Mouse (Mus musculus): Measurements from ENCODE around the gene Glis1. TPM values are rescaled to one million over a fixed set of nuclear protein-coding genes. Genes with fewer than 3 reads are reported as not detected.

The Glis1 gene
- polyA plus RNA-seq, 1 experiment from 2014 or later, result 6.3 TPM

GRCm38 (mm10) chr4:107539021-107539420, 104.6 kb downstream of the Glis1 start:
- Histone ChIP-seq H3K4me2 (replicated peaks; ENCODE audit: low read depth, low read length) (no peak overlapping the region), H3K4me1 (replicated peaks; ENCODE audit: control insufficient read depth, insufficient read depth, low read length) (no peaks in the 10 kb centered on the region), H3K27ac (ENCODE audit: low read depth, low read length) (no peak overlapping the region), H3K4me3 (ENCODE audit: low read depth, low read length) (no peak overlapping the region), H3K36me3 (ENCODE audit: control insufficient read depth, insufficient read depth, low read length) (no peaks in the 10 kb centered on the region), H3K27me3 (ENCODE audit: control insufficient read depth, insufficient read depth, low read length) (no peaks in the 10 kb centered on the region), H3K9ac (ENCODE audit: low read depth, low read length) (no peak overlapping the region), H3K9me3 (ENCODE audit: control insufficient read depth, low read length) (no peaks in the 10 kb centered on the region)
- 75% methylated on average over 3 of the region's 3 CpGs for WGBS
- no peak for ATAC-seq (ENCODE audit: low FRiP score)
- no peak for DNase-seq (ENCODE audit: low spot score)

DNA sequence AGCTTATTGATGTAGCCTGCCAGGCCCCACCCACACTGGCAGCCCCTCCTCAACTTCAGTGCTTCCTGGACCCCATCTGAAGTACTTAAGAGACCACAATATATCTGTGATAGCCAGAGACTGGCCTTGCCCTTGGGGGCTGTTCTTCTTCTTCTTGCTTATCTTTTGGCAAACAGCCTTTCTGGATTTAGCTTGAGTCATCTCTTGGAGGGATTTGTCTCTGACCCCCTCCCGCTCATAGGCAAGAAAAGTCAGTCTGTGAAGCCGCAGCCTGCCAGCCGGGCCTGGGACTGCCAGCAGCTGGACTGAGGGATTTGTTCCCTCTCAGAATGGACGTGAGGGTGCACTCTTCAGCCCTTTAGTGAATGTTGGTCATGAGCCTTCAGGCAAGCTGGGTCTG, 107.4 kb downstream of the Glis1 start:
- no peaks in the 10 kb centered on the region for H3K4me1 ChIP-seq (replicated peaks; ENCODE audit: control insufficient read depth, insufficient read depth, low read length)
- no peak overlapping the region for H3K4me3 ChIP-seq (ENCODE audit: low read depth, low read length)
- ATAC-seq (ENCODE audit: low FRiP score) (no peak), DNase-seq (ENCODE audit: low spot score) (no peak)
- WGBS, result 78% methylated on average over 4 of the region's 4 CpGs
- H3K36me3 ChIP-seq (ENCODE audit: control insufficient read depth, insufficient read depth, low read length), result no peaks in the 10 kb centered on the region
- no peaks in the 10 kb centered on the region for H3K9me3 ChIP-seq (ENCODE audit: control insufficient read depth, low read length)
- no peaks in the 10 kb centered on the region for H3K27me3 ChIP-seq (ENCODE audit: control insufficient read depth, insufficient read depth, low read length)
- H3K4me2 ChIP-seq (replicated peaks; ENCODE audit: low read depth, low read length), result no peak overlapping the region
- no peak overlapping the region for H3K27ac ChIP-seq (ENCODE audit: low read depth, low read length)
- H3K9ac ChIP-seq (ENCODE audit: low read depth, low read length), result no peak overlapping the region

- Histone ChIP-seq H3K9me3 (ENCODE audit: control insufficient read depth, low read length) (no peaks in the 10 kb centered on the region), H3K36me3 (ENCODE audit: control insufficient read depth, insufficient read depth, low read length) (no peaks in the 10 kb centered on the region), H3K9ac (ENCODE audit: low read depth, low read length) (no peak overlapping the region), H3K4me3 (ENCODE audit: low read depth, low read length) (no peak overlapping the region), H3K4me1 (replicated peaks; ENCODE audit: control insufficient read depth, insufficient read depth, low read length) (no peaks in the 10 kb centered on the region), H3K27ac (ENCODE audit: low read depth, low read length) (no peak overlapping the region), H3K4me2 (replicated peaks; ENCODE audit: low read depth, low read length) (no peak overlapping the region), H3K27me3 (ENCODE audit: control insufficient read depth, insufficient read depth, low read length) (no peaks in the 10 kb centered on the region)
- DNase-seq (ENCODE audit: low spot score), result no peak
- WGBS, result 78% methylated on average over 5 of the region's 5 CpGs
- no peak for ATAC-seq (ENCODE audit: low FRiP score)
These were observed 110.5 kb downstream of the Glis1 start for GRCm38 (mm10) chr4:107544843-107545242.

DNA sequence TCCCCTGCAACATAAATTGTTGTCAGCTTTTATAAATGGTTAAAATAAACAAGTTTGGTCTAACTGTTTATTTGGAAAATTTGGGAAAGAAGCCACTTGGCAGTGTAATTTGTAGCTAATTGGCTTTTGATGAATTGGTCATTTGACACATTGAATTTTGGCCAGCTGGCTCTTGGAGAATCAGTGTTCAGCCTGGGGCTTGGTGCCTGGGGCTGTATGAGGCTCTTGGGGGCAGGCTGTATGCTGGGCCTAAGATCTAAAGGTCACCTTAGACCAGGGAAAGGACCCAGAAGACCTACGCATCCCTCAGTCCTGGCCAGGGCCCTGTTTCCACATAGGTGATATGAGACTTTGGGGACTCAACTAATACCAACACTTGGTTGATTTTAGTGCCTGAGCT, 111.3 kb downstream of the Glis1 start:
- no peaks in the 10 kb centered on the region for H3K9me3 ChIP-seq (ENCODE audit: control insufficient read depth, low read length)
- no peak overlapping the region for H3K4me2 ChIP-seq (replicated peaks; ENCODE audit: low read depth, low read length)
- no peak overlapping the region for H3K9ac ChIP-seq (ENCODE audit: low read depth, low read length)
- no peaks in the 10 kb centered on the region for H3K4me1 ChIP-seq (replicated peaks; ENCODE audit: control insufficient read depth, insufficient read depth, low read length)
- no peak for DNase-seq (ENCODE audit: low spot score)
- no peak for ATAC-seq (ENCODE audit: low FRiP score)
- H3K4me3 ChIP-seq (ENCODE audit: low read depth, low read length), result no peak overlapping the region
- no peaks in the 10 kb centered on the region for H3K27me3 ChIP-seq (ENCODE audit: control insufficient read depth, insufficient read depth, low read length)
- WGBS, result 84% methylated on average over 1 of the region's 1 CpGs
- H3K27ac ChIP-seq (ENCODE audit: low read depth, low read length), result no peak overlapping the region
- no peaks in the 10 kb centered on the region for H3K36me3 ChIP-seq (ENCODE audit: control insufficient read depth, insufficient read depth, low read length)

DNA sequence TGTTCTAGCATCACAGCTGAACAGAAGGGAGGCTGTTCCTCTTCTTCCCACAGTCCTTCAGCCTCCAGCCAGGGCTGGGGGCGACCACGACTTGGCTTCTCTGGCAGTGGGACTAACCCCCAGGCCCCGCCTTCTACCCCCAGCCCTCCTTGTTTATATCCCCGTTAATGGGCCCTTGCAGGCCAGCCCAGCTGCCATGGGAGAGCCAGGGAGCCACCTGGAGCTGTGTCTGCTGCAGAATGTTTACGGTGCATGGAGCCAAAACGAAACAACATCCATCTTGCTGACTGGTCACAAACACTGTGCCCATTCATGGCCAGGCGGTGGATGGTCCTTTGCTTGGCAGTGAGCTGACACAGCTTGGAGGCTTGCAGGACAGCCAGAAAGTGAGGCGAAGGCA, 112.1 kb downstream of the Glis1 start:
- ATAC-seq (ENCODE audit: low FRiP score) (no peak), DNase-seq (ENCODE audit: low spot score) (no peak)
- Histone ChIP-seq H3K27ac (ENCODE audit: low read depth, low read length) (no peak overlapping the region), H3K4me2 (replicated peaks; ENCODE audit: low read depth, low read length) (no peak overlapping the region), H3K9ac (ENCODE audit: low read depth, low read length) (no peak overlapping the region), H3K27me3 (ENCODE audit: control insufficient read depth, insufficient read depth, low read length) (no peaks in the 10 kb centered on the region), H3K9me3 (ENCODE audit: control insufficient read depth, low read length) (no peaks in the 10 kb centered on the region), H3K4me3 (ENCODE audit: low read depth, low read length) (no peak overlapping the region), H3K36me3 (ENCODE audit: control insufficient read depth, insufficient read depth, low read length) (no peaks in the 10 kb centered on the region), H3K4me1 (replicated peaks; ENCODE audit: control insufficient read depth, insufficient read depth, low read length) (no peaks in the 10 kb centered on the region)
- 57% methylated on average over 8 of the region's 8 CpGs for WGBS

DNA sequence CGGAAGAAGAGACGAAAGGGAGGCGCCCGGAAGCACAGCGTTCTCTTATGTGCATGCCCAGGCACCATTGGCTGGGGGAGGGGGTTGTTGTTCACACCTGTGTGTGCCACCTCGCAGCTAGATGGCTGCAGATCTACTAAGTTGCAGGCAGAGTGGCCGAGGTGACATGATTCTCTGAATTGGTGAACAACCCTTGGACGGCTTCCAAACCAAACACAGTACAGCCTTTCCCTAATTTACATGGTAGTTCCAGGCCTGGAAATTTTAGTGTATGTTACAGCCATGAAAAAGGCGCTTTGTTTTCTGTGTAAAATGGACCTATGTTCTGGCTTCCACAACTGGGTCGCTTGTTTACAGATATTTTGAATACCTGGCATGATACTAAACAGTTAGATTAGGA, 115.7 kb downstream of the Glis1 start:
- H3K36me3 ChIP-seq (ENCODE audit: control insufficient read depth, insufficient read depth, low read length), result no peaks in the 10 kb centered on the region
- no peak overlapping the region for H3K9ac ChIP-seq (ENCODE audit: low read depth, low read length)
- no peaks in the 10 kb centered on the region for H3K27me3 ChIP-seq (ENCODE audit: control insufficient read depth, insufficient read depth, low read length)
- ATAC-seq (ENCODE audit: low FRiP score) (no peak), DNase-seq (ENCODE audit: low spot score) (no peak)
- no peak overlapping the region for H3K27ac ChIP-seq (ENCODE audit: low read depth, low read length)
- no peaks in the 10 kb centered on the region for H3K4me1 ChIP-seq (replicated peaks; ENCODE audit: control insufficient read depth, insufficient read depth, low read length)
- no peak overlapping the region for H3K4me2 ChIP-seq (replicated peaks; ENCODE audit: low read depth, low read length)
- H3K9me3 ChIP-seq (ENCODE audit: control insufficient read depth, low read length), result no peaks in the 10 kb centered on the region
- 94% methylated on average over 10 of the region's 10 CpGs for WGBS
- H3K4me3 ChIP-seq (ENCODE audit: low read depth, low read length), result no peak overlapping the region

GRCm38 (mm10) chr4:107550546-107550945, 116.2 kb downstream of the Glis1 start:
- no peak overlapping the region for H3K9ac ChIP-seq (ENCODE audit: low read depth, low read length)
- no peaks in the 10 kb centered on the region for H3K4me1 ChIP-seq (replicated peaks; ENCODE audit: control insufficient read depth, insufficient read depth, low read length)
- H3K9me3 ChIP-seq (ENCODE audit: control insufficient read depth, low read length), result no peaks in the 10 kb centered on the region
- no peak for DNase-seq (ENCODE audit: low spot score)
- H3K27me3 ChIP-seq (ENCODE audit: control insufficient read depth, insufficient read depth, low read length), result no peaks in the 10 kb centered on the region
- WGBS, result 85% methylated on average over 3 of the region's 3 CpGs
- no peak overlapping the region for H3K4me2 ChIP-seq (replicated peaks; ENCODE audit: low read depth, low read length)
- no peak overlapping the region for H3K4me3 ChIP-seq (ENCODE audit: low read depth, low read length)
- H3K27ac ChIP-seq (ENCODE audit: low read depth, low read length), result no peak overlapping the region
- H3K36me3 ChIP-seq (ENCODE audit: control insufficient read depth, insufficient read depth, low read length), result no peaks in the 10 kb centered on the region
- no peak for ATAC-seq (ENCODE audit: low FRiP score)

GRCm38 (mm10) chr4:107552696-107553095, 118.3 kb downstream of the Glis1 start:
- DNase-seq (ENCODE audit: low spot score), result no peak
- H3K4me3 ChIP-seq (ENCODE audit: low read depth, low read length), result no peak overlapping the region
- H3K36me3 ChIP-seq (ENCODE audit: control insufficient read depth, insufficient read depth, low read length), result no peaks in the 10 kb centered on the region
- H3K27ac ChIP-seq (ENCODE audit: low read depth, low read length), result no peak overlapping the region
- H3K4me1 ChIP-seq (replicated peaks; ENCODE audit: control insufficient read depth, insufficient read depth, low read length), result no peaks in the 10 kb centered on the region
- no peak overlapping the region for H3K4me2 ChIP-seq (replicated peaks; ENCODE audit: low read depth, low read length)
- H3K9me3 ChIP-seq (ENCODE audit: control insufficient read depth, low read length), result no peaks in the 10 kb centered on the region
- 79% methylated on average over 5 of the region's 5 CpGs for WGBS
- no peak overlapping the region for H3K9ac ChIP-seq (ENCODE audit: low read depth, low read length)
- no peaks in the 10 kb centered on the region for H3K27me3 ChIP-seq (ENCODE audit: control insufficient read depth, insufficient read depth, low read length)
- no peak for ATAC-seq (ENCODE audit: low FRiP score)

DNA sequence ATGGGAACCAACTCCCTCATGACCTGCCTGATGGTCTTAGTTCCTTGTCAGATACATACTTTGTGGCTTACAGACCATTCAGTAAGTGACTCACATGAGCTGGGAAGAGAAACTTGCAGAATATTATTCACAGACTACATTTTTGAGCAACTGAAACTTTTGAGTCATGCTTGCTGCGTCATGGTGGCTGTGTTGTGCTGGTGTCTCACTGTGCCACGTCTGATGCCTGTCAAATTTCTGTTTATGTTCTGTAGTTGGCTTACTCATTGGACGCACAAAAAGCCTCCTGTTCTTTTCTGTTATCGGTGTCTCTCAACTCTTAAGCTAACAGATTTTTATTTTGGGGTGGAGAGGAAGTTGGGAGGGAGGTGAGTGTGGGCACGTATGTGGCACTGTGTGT, 119.4 kb downstream of the Glis1 start:
- DNase-seq (ENCODE audit: low spot score) (no peak), ATAC-seq (ENCODE audit: low FRiP score) (no peak)
- no peak overlapping the region for H3K9ac ChIP-seq (ENCODE audit: low read depth, low read length)
- 78% methylated on average over 5 of the region's 5 CpGs for WGBS
- no peaks in the 10 kb centered on the region for H3K4me1 ChIP-seq (replicated peaks; ENCODE audit: control insufficient read depth, insufficient read depth, low read length)
- H3K4me2 ChIP-seq (replicated peaks; ENCODE audit: low read depth, low read length), result no peak overlapping the region
- H3K27ac ChIP-seq (ENCODE audit: low read depth, low read length), result no peak overlapping the region
- H3K27me3 ChIP-seq (ENCODE audit: control insufficient read depth, insufficient read depth, low read length), result no peaks in the 10 kb centered on the region
- no peaks in the 10 kb centered on the region for H3K9me3 ChIP-seq (ENCODE audit: control insufficient read depth, low read length)
- H3K36me3 ChIP-seq (ENCODE audit: control insufficient read depth, insufficient read depth, low read length), result no peaks in the 10 kb centered on the region
- no peak overlapping the region for H3K4me3 ChIP-seq (ENCODE audit: low read depth, low read length)
